Mouse (Mus musculus): ENCODE results near the gene Kmt2c.

Kmt2c gene

GRCm38 (mm10) chr5:25383581-25383980, 115.0 kb downstream of the Kmt2c start:
- no peak for DNase-seq (ENCODE audit: low read depth in 2 of 2, low spot score in 2 of 2)

DNA sequence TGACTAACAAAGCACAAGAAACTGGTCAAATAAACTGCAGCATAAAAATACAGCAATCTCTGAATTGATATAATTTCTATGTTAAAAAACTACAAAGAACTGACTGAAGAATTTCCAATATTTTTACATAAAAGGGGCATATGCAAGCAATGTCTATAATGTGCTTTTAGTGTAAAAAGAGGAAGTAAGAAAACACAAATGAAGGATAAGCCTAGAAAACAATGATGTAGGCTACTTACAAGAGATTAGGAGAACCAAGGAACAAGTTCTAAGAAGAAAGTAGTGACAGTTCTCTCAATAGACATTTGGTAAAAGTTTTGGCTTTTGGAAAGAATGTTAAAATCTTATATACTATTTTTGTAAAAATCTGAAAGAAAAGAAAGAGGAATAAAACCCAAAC, 119.4 kb downstream of the Kmt2c start:
- DNase-seq (ENCODE audit: low read depth in 2 of 2, low spot score in 2 of 2), result no peak

- DNase-seq (ENCODE audit: low read depth in 2 of 2, low spot score in 2 of 2), result no peak
These were observed 130.2 kb downstream of the Kmt2c start for GRCm38 (mm10) chr5:25368420-25368819.

DNA sequence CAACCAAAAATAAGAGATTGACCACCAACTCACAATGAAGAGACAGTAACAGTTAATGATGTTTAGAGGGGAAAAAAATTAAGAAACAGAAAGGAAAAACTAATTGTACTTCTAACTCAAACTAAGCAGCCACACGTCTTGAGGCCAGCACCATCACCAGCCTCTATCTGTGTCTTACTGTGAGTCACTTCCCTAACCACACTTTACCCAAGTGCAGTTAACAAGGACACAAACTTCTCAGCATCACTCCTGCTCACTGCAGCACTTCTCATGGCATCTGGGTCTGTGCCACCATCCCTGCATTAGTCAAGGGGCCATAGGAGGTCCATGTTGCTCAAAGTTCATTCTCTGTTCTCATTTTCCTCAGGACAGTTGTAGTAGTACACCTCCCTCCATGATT, 131.5 kb downstream of the Kmt2c start:
- DNase-seq (ENCODE audit: low read depth in 2 of 2, low spot score in 2 of 2), result no peak

DNA sequence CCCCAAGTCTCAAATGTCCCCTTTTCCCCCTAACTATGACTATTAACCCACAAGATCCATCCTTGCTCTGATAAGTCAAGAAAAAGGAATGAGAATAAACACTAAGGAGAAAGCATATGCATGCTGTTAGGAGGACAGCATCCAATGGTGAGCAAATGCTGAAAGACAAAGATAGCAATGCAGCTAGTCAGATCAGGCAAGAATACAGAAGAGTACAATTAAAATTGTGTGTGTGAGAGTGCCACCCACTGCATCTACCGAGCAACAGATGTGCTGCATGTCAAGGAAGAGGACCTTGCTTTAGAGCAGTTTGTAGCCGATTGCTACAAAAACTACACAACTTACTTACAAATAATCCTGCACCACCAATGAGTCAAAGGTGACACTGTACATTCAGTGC, 145.1 kb downstream of the Kmt2c start:
- no peak for DNase-seq (ENCODE audit: low read depth in 2 of 2, low spot score in 2 of 2)

DNA sequence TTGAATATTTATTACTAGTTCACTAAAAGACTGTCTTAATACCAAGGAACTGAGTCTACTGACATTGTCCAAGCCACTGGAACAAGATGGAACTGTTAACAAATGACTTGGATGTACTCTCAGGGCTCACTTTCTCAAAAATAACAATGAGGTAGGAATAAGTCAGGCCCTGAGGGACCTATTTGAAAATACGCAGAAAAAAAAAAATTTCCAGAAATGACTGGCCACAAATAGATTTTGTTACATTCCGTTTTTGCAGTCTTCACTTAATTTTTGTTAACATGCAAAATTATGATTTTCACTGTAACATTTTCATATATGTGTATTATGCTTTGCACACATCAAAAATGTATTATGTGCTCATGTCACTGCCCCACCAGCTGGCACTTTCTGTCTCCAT, 167.3 kb downstream of the Kmt2c start:
- DNase-seq (ENCODE audit: low read depth in 2 of 2, low spot score in 2 of 2), result no peak

DNA sequence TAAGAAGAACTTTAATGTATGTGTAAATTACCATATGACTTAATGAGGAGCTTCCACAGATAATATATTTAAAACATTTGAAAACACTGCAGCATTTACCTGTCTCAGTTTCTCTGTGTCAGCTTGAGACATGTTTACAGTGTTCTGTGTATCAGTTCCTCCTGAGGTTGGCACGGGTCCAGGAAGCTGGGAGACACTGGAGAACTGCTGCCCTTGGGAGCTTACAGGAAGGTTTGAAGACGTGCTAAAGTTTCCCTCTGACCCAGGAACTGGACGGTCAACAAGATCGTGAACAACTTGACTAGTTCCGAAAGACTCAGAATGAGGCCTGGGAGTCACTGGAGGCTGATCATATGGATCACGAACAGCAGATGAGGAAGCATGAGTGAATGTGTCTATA, 184.7 kb downstream of the Kmt2c start:
- DNase-seq (ENCODE audit: low read depth in 2 of 2, low spot score in 2 of 2), result no peak

DNA sequence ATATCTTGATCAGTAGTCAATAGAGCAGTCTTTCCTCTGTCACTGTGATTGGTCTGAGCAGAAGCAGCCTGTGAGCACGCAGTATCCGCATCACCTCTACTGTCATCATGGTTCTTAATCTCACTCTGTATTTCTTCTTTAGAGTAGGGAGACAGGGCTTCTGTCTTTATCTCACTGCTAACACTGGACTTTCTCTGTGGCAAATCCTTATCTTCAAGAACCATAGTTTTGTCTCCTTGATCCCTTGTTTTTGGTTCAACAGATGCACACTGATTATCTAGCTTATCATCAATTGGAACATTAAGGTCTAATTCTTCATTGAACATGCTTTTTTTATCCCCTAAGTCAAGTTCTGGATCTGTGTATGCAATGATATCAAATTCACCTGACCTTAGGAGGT, 188.4 kb downstream of the Kmt2c start:
- no peak for DNase-seq (ENCODE audit: low read depth in 2 of 2, low spot score in 2 of 2)

GRCm38 (mm10) chr5:25296830-25297229, 201.8 kb downstream of the Kmt2c start:
- DNase-seq (ENCODE audit: low read depth in 2 of 2, low spot score in 2 of 2), result no peak

DNA sequence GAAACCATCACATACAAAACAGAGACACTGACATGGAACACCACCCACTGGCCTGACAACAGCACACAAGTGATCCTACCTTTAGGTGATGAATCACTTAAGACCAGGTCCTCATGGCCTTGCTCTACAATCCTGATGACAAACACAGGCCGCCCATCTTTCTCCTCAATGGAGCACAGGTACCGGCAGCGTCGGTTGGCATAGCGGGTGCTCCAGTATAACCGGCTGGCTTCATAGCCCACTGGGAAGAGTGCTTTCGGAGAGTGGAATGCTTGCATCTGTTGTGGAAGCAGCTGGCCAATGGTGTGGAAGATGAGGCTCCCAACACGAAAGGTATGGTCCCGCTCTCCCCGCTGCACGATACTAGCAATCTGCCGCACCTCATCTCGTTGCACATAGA, 214.6 kb downstream of the Kmt2c start:
- DNase-seq (ENCODE audit: low read depth in 2 of 2, low spot score in 2 of 2), result no peak

- no peak for DNase-seq (ENCODE audit: low read depth in 2 of 2, low spot score in 2 of 2)
These were observed 222.2 kb downstream of the Kmt2c start for GRCm38 (mm10) chr5:25276365-25276764.

DNA sequence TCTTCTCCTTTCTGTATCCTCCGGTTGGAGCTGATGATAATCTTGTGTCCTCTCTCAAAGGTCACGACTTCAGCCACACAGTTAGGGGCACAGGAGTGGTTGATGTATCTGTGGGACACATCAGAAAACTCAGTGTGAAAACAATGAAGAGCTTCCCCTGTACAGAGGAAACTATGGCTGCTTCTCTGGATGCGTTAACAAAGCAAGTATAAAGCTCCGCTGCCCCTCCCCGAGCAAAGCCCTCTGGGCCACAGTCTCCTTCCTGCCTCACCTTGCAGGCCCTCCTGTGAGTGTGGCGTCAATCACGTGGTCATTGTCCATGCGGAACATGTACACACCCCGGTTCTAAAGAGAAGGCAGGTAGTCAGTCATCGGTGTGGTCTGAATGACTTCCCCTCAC, 223.0 kb downstream of the Kmt2c start:
- no peak for DNase-seq (ENCODE audit: low read depth in 2 of 2, low spot score in 2 of 2)

- no peak for DNase-seq (ENCODE audit: low read depth in 2 of 2, low spot score in 2 of 2)
These were observed 230.2 kb downstream of the Kmt2c start for GRCm38 (mm10) chr5:25268258-25268888.

- DNase-seq (ENCODE audit: low read depth in 2 of 2, low spot score in 2 of 2), result no peak
These were observed 236.3 kb downstream of the Kmt2c start for GRCm38 (mm10) chr5:25262266-25262665.

DNA sequence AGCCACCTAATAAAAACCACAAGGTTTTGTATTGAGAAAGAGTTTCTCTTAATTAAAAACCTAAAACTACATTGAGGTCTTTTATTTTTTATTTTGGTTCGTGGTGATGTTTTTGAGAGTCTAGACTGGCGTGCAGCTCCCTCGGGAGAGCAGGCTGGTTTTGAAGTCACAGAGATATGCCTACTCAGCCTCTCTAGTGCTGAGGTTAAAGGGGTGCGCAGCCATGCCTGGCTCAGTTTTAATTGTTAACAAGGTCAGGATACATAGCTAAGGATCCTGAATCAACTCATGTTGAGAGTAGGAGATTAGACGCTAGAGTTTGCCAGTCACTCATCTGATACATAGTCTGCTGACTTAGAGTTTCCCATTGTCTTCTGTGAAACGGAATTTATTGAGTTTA, 237.1 kb downstream of the Kmt2c start:
- DNase-seq (ENCODE audit: low read depth in 2 of 2, low spot score in 2 of 2), result no peak

DNA sequence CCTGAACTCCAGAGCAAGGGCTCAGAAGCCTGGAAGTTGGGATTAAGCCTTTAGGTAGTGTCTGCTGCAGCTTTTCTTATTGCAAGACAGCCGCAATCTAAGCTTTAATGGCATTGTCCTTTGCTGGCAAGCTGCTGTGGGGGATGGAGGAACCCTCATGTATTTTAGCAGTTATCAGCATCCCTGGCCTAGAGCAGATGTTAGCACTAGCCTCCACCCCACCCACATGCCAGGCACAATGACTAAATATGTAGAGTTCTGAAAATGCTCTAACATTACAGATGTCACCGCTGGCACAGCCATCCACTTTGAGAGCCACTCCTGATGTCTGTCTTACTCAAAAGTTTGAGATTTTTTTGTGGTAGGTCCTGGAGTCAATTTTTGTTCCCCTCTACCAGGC, 241.9 kb downstream of the Kmt2c start:
- DNase-seq (ENCODE audit: low read depth in 2 of 2, low spot score in 2 of 2), result no peak

- DNase-seq (ENCODE audit: low read depth in 2 of 2, low spot score in 2 of 2), result no peak
These were observed 244.1 kb downstream of the Kmt2c start for GRCm38 (mm10) chr5:25254491-25254890.

- no peak for DNase-seq (ENCODE audit: low read depth in 2 of 2, low spot score in 2 of 2)
These were observed 245.6 kb downstream of the Kmt2c start for GRCm38 (mm10) chr5:25252825-25253544.

GRCm38 (mm10) chr5:25252423-25252822, 246.2 kb downstream of the Kmt2c start:
- no peak for DNase-seq (ENCODE audit: low read depth in 2 of 2, low spot score in 2 of 2)

- DNase-seq (ENCODE audit: low read depth in 2 of 2, low spot score in 2 of 2), result no peak
These were observed 251.5 kb downstream of the Kmt2c start for GRCm38 (mm10) chr5:25247036-25247435.

DNA sequence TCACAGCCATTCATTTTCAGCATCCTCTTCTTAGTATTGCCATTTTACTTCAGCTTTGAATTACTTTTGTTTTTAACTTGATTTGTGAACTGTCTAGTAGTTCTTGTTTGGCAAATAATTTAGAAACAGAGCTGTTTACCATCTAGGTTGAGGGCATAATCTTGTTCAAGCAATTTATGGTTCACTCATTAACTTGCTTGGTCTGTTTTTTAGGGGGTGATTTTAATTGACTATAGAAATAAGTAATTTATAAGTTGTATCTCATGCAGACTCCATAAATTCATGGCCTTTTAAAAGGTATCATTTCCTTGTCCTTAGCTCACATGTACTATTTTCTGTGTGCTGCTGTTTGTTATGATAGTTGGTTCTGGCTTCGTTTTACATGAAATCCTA, 252.1 kb downstream of the Kmt2c start:
- DNase-seq (ENCODE audit: low read depth in 2 of 2, low spot score in 2 of 2), result no peak

DNA sequence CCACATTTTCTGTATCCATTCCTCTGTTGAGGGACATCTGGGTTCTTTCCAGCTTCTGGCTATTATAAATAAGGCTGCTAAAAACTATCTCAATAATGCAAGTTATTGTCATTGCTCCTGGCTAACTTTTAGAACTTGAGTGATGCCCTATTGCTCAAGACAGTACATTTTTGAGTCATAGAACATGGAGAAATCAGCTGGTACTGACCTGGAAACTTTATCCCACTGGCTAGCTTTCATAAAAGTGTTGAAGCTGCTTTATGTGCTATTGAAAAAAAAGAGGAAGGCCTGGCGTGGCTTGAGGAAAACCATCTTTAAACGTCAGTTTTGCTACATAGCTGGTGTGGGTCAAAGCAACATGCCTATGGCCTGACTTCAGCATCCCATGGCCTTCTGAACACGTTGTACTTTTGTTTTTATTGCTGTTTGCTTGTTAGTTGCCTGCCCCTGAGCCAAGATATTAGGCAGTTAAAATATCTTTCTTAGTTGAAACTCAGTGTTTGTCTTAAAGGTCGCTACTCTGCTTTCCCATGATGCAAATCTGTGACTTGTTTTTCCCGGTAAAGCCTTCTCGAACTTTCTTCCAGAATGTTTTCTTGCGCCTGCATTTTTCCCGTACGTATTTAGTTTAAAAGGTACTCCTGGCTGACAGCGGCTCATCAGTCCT, 252.6 kb downstream of the Kmt2c start:
- no peak for DNase-seq (ENCODE audit: low read depth in 2 of 2, low spot score in 2 of 2)

- no peak for DNase-seq (ENCODE audit: low read depth in 2 of 2, low spot score in 2 of 2)
These were observed 255.5 kb downstream of the Kmt2c start for GRCm38 (mm10) chr5:25243101-25243500.
